Mouse (Mus musculus) lung, postnatal 25 days (tissue): Measurements from ENCODE around the gene Crtc1.

Experiments used
- DNase-seq: peaks from one replicate; pipeline ENCODE4 v3.0.0; 2022; ENCODE audit warnings: low spot score

Gene Crtc1

DNA sequence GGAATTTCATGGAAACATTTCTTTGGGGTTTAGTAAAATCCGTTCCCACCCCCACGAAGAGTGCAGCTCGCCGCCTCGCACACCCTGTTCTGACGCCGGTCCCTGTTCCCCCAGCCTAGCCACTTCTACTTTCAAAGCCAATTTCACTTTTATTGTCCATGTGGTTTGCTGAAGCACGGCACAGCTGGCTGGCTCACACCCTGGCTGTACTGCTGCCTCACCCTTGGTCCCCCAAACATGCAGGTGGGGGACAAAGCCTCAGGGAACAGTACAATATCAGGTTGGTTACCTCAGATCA, 23.1 kb upstream of the Crtc1 start:
- DNase-seq: no peak

DNA sequence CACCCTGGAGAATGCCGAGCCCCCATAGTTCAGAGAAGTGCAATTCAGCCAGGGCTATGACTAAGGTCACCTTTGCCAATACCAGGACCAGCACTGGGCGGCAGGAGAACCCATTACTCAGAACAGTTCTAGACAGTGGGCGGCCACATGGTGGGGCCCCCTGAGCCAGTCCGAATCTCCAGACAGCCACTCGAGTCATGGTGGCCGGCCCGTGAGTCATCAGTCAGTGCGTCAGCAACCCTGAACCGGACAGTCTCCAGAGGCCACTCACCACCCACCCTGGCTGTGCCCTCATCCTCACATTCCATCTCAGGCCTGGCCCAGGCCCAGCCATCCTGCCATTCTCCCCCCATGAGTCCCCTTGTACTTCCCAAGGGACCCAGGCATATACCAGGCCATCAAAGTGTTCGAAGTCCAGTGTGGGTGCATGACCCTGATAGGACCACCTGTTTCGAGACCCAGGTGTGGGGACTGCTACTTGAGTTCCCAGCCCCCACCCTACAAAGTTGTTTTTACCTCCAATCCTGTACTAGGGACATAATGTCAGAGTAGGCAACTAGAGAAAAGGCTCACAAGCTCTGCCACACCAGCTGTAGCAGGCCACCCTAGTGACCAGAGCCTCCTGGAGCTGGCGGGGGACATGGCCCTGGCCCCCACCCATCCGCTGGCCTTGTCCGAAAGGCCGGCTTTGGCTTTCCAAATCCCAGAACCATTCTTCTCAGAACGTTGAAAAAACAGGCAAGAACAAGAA, 22.6 kb upstream of the Crtc1 start:
- DNase-seq: no peak

DNA sequence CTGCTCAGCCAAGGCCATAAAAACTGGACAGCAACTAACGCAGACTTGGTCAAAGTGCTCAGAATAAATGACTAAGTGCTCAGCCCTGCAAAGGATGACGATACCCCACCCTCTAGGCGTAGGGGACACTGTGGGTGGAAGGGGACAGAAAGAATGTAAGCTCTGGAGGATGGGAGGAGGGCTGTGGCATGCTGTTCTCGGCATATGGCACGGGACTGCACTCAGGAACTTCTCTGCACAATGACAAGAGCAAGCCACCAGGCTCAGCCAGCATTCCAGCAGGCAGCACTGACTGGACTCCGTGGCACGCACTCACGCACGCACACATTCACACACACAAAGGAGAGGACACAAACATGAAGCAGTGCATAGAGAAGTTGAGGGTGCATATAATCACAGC, 21.2 kb upstream of the Crtc1 start:
- DNase-seq: no peak

DNA sequence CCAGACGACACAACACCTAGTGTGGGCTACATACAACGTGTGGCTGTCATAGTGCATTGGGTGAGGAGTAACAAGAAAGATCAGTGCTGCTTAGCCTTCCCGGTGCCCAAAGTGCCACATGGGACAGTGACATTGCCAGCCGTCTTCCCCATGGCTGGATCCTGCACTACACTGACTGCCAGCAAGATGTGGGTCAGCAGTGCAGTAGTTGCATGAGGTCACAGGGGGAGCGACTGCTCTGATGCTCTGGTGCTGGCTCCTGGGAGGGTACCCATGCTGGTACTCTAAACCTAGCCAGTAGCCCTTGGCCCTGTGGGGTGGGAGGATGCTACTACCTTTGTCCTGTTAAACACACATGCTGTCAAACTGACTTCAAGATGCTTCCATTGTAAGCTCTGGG, 20.8 kb upstream of the Crtc1 start:
- DNase-seq: no peak

DNA sequence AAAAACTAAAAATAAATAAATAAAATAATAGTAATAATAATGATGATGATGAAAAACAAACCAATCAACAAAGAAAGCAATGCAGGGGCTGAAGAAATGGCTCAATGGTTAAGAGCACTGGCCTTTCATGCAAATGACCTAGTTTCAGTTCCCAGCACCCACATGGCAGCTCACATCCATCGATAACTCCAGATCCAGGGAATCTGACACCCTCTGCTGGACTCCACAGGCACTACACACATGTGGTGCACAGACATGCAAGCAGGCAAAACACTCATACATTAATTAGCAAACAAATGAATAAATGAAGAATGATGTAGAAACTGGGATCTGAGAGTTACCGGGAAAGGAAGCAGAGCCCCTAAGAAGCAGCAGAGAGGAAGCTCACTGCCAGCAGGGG, 20.3 kb upstream of the Crtc1 start:
- no peak for DNase-seq

DNA sequence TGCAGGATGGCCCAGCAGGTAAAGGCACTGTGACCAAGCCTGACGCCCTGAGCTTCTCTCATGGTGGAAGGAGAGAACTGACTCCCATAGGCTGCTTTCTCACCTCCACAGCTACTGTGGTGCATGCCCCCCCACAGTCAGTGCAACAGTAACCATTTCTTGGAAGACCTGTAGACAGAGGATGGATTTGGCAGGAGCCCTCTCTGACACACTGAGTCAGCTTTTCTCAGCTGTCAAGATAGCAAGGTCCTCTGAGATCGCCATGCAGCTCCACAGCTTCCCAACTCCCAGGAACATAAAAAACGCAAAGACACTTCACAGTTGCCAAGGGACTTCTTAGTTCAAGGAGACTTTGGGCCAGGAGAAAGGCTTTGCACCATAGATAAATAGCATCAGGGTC, 19.1 kb upstream of the Crtc1 start:
- DNase-seq: no peak

DNA sequence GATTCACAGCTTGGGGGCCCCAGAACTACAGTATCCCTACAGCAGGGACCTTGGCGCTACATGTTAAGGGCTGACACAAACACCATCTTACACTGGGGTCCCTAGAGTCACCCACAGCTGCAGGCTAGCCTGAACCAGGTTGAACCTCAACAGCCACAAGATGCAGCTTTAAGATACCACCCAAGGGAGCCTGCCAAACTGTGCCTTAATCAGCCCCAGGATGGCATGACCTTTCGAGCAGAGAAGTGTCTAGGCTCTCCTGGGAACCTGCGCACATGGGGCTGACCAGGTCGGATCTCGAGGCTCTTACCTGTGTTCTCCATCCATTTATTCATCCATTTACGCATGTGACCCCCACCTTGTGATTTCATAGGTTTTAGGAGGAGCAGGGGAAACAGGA, 18.5 kb upstream of the Crtc1 start:
- DNase-seq: no peak

DNA sequence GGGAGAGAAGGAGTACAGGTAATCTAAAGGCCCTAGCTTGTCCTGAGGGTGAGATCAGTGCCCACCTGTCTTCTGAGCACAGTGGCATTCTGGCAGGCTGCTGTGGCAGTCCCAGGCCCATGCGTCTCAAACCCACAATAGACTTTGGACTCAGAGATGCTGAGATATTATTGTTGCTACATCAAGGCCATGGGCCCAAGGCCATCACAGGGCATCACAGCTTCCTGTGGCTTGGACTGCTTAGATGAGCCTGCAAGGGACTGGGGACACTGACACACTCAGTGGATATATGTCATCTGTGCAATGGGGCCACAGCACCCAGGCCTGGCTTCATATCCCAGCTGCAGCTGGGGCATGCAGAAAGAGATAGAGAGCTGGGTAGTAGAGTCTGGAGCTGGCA, 17.6 kb upstream of the Crtc1 start:
- no peak for DNase-seq

DNA sequence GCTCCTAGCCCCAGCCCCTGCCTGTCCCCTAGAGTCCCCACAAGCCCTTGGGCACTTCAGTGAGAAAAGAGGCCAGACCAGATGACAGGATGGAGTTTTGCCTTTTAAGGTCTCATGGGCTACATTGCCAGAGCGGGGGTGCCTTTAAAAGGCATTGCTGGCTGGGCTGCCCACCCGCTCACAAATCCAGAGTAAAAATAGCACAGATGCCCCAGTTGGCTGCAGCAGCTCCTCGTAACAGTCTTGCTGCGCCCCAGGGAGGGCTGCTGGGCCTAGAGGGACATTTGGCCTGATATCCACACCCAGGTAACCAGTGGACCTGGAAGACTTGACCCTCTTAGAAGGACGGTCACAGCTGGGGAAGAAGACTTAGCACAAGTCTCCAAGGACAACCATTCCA, 14.5 kb upstream of the Crtc1 start:
- no peak for DNase-seq

DNA sequence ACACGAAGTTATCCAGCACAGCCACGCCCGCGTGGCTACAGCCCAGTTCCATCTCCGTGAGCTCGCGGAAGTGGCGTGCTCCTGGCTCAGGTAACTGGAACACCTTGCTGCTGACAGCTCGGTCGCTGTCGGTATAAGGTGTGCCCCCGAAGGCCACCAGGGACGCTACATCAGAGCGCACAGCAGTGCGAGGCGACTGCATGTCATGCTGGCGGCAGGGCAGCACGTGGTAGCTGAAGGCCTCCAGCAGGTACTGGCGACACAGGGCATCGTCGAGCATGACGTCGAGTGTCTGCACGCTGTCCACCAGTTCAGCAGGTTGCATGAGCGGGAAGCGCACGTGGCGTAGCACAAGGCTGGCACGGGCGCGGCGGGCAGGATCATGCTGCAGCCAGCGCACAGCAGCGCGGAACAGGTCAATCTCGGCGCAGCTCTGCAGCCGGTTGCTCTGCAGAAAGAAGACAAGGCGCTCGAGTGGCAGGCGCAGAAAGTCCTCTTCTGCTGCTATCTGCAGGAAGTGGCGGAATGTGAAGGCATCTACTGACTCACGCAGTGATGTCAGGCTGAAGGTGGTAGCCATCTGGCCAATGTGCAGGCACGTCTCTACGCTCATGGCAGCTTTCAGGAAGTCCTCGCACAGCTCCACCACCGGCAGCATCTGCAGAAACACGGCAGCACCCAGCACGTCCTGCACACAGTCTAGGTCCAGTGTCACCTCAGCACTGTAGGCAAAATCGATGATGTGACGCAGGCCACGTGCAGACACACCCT, 13.0 kb upstream of the Crtc1 start:
- DNase-seq: no peak

DNA sequence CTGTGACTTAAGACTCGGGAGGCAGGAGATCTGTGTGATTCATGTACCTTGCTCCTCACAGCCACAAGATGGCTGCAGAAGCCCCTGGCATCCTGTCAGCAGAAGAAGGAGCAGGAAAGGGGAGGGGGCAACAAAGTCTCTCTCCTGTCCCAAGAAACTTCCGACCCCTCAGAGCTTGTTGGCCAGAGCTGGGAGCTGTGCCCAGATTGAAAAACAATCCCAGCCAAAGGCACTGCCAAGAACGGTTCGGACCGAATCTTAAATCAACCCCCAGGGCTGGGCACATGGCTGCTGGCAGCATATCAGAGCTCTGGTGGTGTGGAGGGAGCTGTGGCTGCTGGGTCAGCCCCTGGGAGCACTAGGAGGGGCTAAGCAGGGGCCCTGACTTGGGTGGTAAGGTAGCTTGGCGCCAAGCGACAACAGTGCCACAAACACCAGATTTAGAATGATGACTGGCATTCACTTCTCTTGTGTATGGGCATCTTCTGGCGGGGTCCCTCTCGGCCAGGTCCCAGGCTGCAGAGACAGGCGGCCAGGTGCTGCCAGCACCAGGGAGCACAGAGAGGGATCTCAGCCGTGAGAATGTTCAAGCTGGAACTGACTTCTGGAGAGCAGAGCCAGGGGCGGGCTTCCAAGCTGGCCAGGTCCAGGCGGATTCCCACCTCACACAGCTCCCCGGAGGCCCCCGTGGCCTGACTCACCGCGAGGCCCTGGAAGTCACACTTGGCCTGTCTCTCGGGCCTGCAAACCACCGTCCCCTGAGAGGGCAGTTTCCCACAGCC, 8.5 kb upstream of the Crtc1 start:
- DNase-seq: no peak

DNA sequence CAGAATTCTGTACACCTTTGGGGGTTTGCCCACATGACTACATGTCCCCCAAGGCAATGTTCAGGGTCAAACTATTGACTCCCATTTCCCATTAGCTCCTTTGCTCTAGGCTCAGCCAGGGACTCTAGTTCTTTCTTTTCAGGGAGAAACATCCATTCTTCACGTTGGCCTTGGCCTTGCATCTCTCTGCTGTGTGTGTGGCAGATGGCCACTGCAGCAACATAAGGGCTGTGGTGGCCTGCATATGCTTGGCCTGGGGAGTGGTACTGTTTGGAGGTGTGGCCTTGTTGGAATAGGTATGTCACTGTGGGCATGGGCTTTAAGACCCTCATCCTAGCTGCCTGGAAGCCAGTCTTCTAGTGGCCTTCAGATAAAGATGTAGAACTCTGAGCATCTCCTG, 6.6 kb upstream of the Crtc1 start:
- no peak for DNase-seq

DNA sequence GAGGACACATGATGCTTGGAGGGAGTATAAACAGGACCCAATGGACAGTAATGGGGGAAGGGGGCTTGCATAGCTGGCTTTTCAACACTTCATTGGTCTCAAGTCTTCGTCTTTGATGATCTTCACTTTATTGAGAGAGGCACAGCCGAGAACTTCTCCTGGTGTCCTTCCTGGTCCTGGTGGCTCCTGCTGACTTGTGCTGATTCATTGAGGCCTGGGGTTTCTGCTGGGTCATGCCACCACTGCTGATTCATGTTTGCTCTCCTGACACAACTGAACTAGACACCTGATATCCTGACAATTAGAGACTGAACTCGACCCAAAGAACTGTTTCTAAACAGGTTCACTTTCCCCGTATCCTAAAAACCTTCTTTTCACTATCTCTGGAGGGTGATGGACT, 3.9 kb upstream of the Crtc1 start:
- DNase-seq: no peak

DNA sequence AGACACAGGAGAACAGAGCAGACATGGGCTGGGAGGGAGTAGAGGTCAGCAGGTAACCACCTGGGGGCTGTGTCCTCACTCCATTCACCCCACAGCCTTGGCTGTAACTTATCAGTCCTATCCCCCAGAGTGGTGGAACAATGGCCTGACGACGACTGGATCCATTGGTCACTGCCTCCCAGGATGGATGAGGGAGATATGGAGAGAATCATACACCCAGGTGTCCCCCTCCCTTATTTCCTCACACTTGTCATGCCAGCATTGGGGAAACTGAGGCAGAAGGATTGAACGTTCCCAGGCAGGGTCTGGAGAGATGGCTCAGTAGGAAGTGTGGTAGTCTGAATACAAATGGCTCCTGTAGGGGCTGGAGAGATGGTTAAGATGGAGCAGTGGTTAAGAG, 2.2 kb upstream of the Crtc1 start:
- DNase-seq: no peak

DNA sequence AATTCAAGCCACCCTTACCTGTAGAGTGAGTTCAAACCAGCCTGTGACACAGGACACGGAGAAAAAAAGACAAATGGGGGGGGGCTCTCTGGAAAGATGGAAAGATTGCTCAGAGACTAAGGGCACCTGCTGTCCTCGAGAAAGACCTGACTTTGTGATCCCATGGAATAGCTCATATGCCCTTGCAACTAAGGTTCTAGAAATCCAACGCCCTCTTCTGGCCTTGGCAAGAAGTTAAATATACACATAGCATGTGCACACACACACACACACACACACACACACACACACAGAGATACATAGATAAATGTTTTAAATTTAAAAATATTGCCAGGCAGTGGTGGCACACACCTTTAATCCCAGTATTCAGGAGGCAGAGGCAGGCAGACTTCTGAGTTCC, 867 bp upstream of the Crtc1 start:
- DNase-seq: no peak

DNA sequence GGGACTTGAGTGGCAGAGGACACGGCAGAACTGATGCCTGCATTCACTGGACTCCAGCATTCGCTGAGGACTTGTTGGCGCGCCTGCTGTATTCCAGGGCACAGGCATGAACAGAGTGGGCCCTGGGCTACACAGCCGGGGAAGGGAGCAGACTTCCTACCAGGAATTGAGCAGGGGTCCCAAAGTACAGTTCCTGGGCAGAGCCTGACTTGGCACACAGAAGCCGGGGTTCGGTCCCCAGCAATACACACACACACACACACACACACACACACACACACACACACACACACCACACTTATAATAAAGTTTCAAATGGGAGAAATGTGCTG, 435 bp upstream of the Crtc1 start:
- no peak for DNase-seq

DNA sequence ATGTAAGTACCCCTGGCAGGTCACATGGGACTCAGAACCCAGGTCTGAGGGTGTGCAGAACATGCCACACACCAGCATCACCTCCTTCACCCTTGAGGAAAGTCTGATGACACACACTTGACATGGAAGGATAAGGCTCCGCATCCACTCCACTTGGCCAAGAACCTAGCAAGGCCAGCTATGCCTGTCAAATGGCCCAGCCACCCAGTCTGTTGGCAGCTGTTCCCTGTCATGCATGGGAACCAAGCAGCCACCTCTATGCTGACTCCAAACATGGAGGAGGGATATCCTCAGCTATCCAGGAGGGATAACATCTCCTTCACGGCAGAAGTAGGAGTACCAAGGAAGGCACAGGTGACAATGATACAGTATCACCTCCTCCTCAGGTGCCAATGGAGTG, 956 bp downstream of the Crtc1 start:
- DNase-seq: no peak

DNA sequence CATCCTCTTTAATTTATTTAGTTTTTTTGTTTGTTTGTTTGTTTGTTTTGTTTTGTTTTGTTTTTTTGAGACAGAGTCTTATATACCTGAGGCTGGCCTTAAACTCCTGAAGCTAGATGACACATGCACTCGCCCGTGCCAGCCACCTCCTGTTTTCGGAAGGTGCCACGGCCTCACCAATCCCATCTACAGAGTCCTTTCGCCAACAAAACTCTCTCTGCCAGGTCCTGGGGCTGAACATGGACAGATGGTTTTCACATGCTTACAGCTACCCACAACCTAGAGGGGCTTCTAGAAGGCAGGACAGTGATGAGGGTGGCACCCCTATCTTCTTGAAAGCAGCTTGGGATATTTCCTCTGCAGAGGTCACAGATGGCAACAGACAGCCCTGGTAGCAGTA, 4.2 kb downstream of the Crtc1 start:
- DNase-seq: no peak

DNA sequence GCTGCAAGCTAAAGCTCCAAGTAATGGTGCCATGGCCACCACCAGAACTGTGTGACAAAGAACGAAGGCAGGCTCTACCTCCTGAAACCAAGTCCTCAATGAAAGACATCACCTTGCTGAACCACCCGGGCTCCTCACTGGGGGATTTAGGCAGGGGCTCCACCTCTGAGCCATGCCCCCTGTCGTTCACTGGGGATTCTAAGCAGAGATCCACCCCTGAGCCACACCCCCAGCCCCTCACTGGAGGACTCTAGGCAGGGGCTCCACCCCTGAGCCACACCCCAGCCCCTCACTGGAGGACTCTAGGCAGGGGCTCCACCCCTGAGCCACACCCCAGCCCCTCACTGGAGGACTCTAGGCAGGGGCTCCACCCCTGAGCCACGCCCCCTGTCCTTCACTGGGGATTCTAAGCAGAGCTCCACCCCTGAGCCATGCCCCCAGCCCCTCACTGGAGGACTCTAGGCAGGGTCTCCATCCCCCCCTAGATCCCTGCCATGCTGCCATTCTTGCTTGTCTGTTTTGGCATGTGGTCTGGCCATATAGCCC, 6.3 kb downstream of the Crtc1 start:
- no peak for DNase-seq

DNA sequence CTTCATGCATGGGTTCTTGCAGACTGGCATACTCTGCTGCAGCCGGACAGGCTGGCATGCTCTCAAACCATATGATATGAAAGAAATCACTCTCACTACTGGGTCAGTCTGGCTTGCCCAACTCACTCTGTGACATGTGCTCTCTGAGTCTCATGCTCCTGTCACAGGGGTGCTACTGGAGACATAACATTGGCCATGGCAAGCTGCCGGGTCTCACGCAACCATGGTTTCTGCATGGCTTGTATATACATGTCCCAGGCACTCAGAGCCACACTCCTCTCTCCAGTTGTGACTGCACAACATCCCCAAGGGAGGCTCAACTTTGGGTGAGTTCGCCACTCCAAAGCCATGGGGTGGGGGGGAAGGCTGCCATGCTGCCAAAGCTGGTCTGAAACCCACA, 8.2 kb downstream of the Crtc1 start:
- DNase-seq: no peak

DNA sequence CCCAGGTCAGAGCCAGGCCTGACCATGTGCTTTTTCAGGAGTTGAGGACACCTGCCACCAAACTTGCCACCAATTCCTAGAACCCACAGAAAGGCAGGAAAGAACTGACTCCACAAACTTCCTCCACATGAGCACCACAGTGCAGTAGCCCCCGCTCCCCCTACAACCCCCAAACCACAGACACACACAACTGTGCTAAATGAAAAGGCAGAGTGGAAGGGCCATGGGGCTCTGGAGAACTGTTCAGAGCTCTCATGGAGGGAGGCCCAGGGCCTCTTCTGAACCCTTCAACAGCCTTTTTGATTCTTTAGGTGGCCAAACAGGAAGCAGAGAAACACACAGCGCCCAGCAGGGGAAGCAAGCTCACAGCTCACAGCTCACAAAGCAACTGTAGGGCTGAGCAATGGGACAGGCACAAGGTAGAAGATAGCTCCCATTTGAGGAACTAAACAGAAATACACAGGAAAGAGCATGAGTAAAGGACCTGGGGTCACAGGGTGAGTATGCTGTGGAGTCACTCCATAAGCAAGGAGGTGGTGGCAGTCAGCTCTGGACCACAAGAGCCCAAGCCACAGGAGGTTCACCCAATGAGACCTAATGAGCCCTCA, 13.0 kb downstream of the Crtc1 start:
- DNase-seq: no peak

DNA sequence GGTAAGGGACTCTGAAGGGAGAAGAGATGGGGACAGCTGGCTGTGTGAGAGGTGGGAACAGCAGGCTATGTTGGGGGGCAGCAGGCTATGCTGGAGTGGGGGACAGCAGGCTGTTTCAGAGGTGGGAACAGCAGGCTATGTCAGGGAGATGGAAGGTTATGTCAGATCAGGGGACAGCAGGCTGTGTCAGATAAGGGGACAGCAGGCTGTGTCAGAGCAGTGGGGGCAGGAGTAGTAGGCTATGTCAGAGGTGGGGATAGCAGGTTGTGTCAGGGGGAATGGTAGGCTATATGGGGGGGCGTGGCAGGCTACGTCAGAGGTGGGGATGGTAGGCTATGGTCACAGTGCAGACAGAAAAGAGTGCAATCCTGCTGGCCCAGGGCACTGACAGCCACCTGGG, 16.7 kb downstream of the Crtc1 start:
- no peak for DNase-seq
